Mouse (Mus musculus): ENCODE measurements around the gene Ccdc90b.

DNA sequence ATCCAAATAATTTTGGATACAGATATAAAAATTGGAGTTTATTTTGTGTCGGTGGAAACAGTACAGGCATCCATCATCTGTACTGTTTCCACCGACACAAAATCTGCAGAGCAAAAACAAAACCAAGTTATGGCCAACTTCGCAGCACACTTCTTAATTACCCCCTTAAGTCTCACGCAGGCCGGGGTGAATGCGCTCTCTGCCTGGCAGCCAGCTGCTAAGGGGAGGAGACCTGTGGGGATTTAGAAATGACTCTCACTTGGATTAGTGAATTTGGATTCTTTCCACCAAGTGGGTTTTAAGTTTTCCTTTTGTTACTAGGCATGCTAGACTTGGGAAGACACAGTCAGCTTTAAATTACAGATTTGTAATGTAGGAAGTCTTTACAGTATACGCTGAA, 49.9 kb downstream of the Ccdc90b start:
- no peak for TF ChIP-seq CTCF (IDR thresholded peaks at IDR 0.05; ENCODE audit: borderline replicate concordance, insufficient read depth, low read length)
- no peak for TF ChIP-seq POLR2A (IDR thresholded peaks at IDR 0.05; ENCODE audit: low read depth, low read length)

Data from embryonic fibroblast, embryonic 13.5 days (primary cell).